Mouse (Mus musculus) ovary, postnatal 14 days (tissue): Measurements from ENCODE around the gene Cdh23.

Experiments
- DNase-seq: peaks from one replicate; pipeline ENCODE4 v3.0.0; 2022; ENCODE audit warnings: low spot score

Gene Cdh23

GRCm38 (mm10) chr10:60341528-60341927, 354.8 kb downstream of the Cdh23 start:
- DNase-seq: no peak

- DNase-seq: no peak
Observed at GRCm38 (mm10) chr10:60335021-60335420, 361.3 kb downstream of the Cdh23 start.

GRCm38 (mm10) chr10:60334583-60334982, 361.7 kb downstream of the Cdh23 start:
- no peak for DNase-seq

- DNase-seq: no peak
Observed at GRCm38 (mm10) chr10:60328963-60329650, 367.2 kb downstream of the Cdh23 start.

- DNase-seq: no peak
Observed at GRCm38 (mm10) chr10:60316166-60316565, 380.1 kb downstream of the Cdh23 start.

- DNase-seq: no peak
Observed at GRCm38 (mm10) chr10:60313606-60314005, 382.7 kb downstream of the Cdh23 start.

- no peak for DNase-seq
Observed at GRCm38 (mm10) chr10:60310629-60311028, 385.7 kb downstream of the Cdh23 start.

- DNase-seq: peak; percentile 64
Observed at GRCm38 (mm10) chr10:60304854-60305628, 391.2 kb downstream of the Cdh23 start.

- no peak for DNase-seq
Observed at GRCm38 (mm10) chr10:60303419-60303818, 392.9 kb downstream of the Cdh23 start.

GRCm38 (mm10) chr10:60299636-60300035, 396.7 kb downstream of the Cdh23 start:
- no peak for DNase-seq

GRCm38 (mm10) chr10:60296027-60296426, 400.3 kb downstream of the Cdh23 start:
- DNase-seq: no peak

GRCm38 (mm10) chr10:60295356-60295755, 400.9 kb downstream of the Cdh23 start:
- no peak for DNase-seq

GRCm38 (mm10) chr10:60294621-60295020, 401.7 kb downstream of the Cdh23 start:
- DNase-seq: no peak

- no peak for DNase-seq
Observed at GRCm38 (mm10) chr10:60292209-60292608, 404.1 kb downstream of the Cdh23 start.

GRCm38 (mm10) chr10:60290739-60291110, 405.6 kb downstream of the Cdh23 start:
- no peak for DNase-seq

- no peak for DNase-seq
Observed at GRCm38 (mm10) chr10:60290026-60290738, 406.1 kb downstream of the Cdh23 start.

GRCm38 (mm10) chr10:60289216-60289615, 407.1 kb downstream of the Cdh23 start:
- DNase-seq: no peak

- DNase-seq: no peak
Observed at GRCm38 (mm10) chr10:60287726-60288125, 408.6 kb downstream of the Cdh23 start.

- no peak for DNase-seq
Observed at GRCm38 (mm10) chr10:60287161-60287560, 409.1 kb downstream of the Cdh23 start.

- no peak for DNase-seq
Observed at GRCm38 (mm10) chr10:60286546-60286945, 409.7 kb downstream of the Cdh23 start.

GRCm38 (mm10) chr10:60285676-60286372, 410.5 kb downstream of the Cdh23 start:
- DNase-seq: no peak

GRCm38 (mm10) chr10:60285183-60285582, 411.1 kb downstream of the Cdh23 start:
- no peak for DNase-seq
